Mouse (Mus musculus) retina, postnatal 7 days (tissue): Measurements from ENCODE around the gene Sapcd1.

Experiments used
- DNase-seq: peaks from one replicate; pipeline ENCODE4 v3.0.0-alpha.2; 2012; ENCODE audit warnings: low read depth, low spot score

Sapcd1 gene

DNA sequence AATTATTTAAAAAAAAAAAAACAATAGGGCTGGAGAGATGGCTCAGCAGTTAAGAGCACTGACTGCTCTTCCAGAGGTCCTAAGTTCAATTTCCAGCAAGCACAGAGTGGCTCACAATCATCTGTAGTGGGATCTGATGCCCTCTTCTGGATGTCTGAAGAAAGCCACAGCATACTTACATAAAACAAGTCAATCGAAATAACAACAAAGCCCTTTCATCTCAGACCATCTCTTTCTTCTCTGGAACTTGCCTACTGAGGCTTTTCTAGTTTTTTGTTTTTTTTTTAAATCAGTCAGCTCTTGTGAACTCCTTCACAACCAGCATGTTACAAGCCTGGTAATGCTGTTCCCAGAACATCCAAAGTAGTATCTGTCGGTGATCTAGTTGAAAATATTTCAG is 47.2 kb downstream of the Sapcd1 start:
- DNase-seq: no peak

DNA sequence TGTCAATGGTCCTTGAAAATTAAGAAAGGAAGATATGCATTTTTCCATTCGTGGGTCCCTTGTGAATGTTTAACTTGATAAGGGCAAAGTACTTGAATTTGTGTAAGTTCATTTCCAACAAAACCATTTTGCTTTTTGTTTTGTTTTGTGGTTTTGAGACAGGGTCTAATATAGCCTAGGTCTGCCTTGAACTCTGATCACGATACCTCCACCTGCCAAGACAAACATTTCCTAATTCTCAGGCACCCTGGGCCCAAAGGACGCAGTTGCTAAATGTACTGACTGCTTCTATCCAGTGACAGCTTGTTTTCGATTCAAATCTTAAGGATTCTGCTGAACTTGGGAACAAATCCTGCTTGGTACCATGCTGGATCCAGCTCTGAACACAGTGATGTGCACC is 48.2 kb downstream of the Sapcd1 start:
- DNase-seq: no peak

DNA sequence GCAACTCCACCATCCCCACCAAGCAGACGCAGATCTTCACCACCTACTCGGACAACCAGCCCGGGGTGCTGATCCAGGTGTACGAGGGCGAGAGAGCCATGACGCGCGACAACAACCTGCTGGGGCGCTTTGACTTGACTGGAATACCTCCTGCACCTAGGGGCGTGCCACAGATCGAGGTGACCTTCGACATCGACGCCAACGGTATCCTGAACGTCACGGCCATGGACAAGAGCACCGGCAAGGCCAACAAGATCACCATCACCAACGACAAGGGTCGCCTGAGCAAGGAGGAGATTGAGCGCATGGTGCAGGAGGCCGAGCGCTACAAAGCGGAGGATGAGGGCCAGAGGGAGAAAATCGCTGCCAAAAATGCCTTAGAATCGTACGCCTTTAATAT is 49.6 kb downstream of the Sapcd1 start:
- no peak for DNase-seq

DNA sequence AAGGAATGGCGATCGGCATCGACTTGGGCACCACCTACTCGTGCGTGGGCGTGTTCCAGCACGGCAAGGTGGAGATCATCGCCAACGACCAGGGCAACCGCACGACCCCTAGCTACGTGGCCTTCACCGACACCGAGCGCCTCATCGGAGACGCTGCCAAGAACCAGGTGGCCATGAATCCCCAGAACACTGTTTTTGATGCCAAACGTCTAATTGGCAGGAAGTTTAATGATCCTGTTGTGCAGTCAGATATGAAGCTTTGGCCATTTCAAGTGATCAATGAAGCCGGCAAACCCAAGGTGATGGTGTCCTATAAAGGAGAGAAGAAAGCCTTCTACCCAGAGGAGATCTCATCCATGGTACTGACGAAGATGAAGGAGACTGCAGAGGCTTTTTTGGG is 50.8 kb downstream of the Sapcd1 start:
- no peak for DNase-seq
